Mouse (Mus musculus) heart, embryonic 12.5 days (tissue): Measurements from ENCODE around the gene Usp3. TPM values are rescaled to one million over a fixed set of nuclear protein-coding genes. Genes with fewer than 3 reads are reported as not detected.

Experiments used
- ATAC-seq: fragments of 200-750 bp; cut with Nextera tagmentation; 2 replicates; pipeline ENCODE4 v1.8.0; 2017; ENCODE audit warnings: moderate TSS enrichment, moderate library complexity; ENCODE audit not compliant: insufficient number of reproducible peaks, low FRiP score
- H3K27ac ChIP-seq: fragments of 300-500 bp; sonication (generic); 2 replicates; pipeline ENCODE4 v1.5.1; 2016; ENCODE audit warnings: mild to moderate bottlenecking, moderate library complexity; ENCODE audit not compliant: poor library complexity, severe bottlenecking
- H3K27me3 ChIP-seq: fragments of 300-500 bp; sonication (generic); replicated peaks from 2 replicates; pipeline ENCODE4 v1.6.1; 2016; ENCODE audit warnings: mild to moderate bottlenecking, moderate library complexity
- H3K36me3 ChIP-seq: fragments of 300-500 bp; sonication (generic); 2 replicates; pipeline ENCODE4 v1.6.1; 2016; ENCODE audit warnings: mild to moderate bottlenecking, moderate library complexity
- H3K4me1 ChIP-seq: fragments of 300-500 bp; sonication (generic); replicated peaks from 2 replicates; pipeline ENCODE4 v1.6.1; 2016; ENCODE audit warnings: mild to moderate bottlenecking
- H3K4me2 ChIP-seq: fragments of 300-500 bp; sonication (generic); 2 replicates; pipeline ENCODE4 v1.6.1; 2016; ENCODE audit warnings: mild to moderate bottlenecking, moderate library complexity
- H3K4me3 ChIP-seq: fragments of 300-500 bp; sonication (generic); 2 replicates; pipeline ENCODE4 v1.5.1; 2016; ENCODE audit warnings: mild to moderate bottlenecking
- H3K9ac ChIP-seq: fragments of 300-500 bp; sonication (generic); 2 replicates; pipeline ENCODE4 v1.6.1; 2016; ENCODE audit warnings: mild to moderate bottlenecking, moderate library complexity
- H3K9me3 ChIP-seq: fragments of 300-500 bp; sonication (generic); replicated peaks from 2 replicates; pipeline ENCODE4 v1.6.1; 2016; ENCODE audit warnings: mild to moderate bottlenecking, moderate library complexity
- WGBS: fragments of 180-500 bp; shearing (Covaris S2); methylation state at CpG from one replicate; pipeline ENCODE4 v1.1.7; 2016; 5-methylcytosine and 5-hydroxymethylcytosine counted together
- polyA plus RNA-seq: library from polyadenylated mRNA; unstranded; fragments of >200 nt; fragmentation: Nextera tagmentation; extraction: Ambion mirVana; gene quantifications from 2 replicates; pipeline ENCODE4 v1.2.1, GENCODE M21; 2016

The Usp3 gene
- polyA plus RNA-seq, 1 experiment from 2014 or later, result 40.3 TPM

GRCm38 (mm10) chr9:66506424-66506823 lies 86.5 kb downstream of the Usp3 start:
- H3K36me3 ChIP-seq, result peaks cover 74% of the 10 kb centered on the region
- H3K4me2 ChIP-seq, result no peak overlapping the region
- peaks cover 30% of the 10 kb centered on the region for H3K4me1 ChIP-seq

DNA sequence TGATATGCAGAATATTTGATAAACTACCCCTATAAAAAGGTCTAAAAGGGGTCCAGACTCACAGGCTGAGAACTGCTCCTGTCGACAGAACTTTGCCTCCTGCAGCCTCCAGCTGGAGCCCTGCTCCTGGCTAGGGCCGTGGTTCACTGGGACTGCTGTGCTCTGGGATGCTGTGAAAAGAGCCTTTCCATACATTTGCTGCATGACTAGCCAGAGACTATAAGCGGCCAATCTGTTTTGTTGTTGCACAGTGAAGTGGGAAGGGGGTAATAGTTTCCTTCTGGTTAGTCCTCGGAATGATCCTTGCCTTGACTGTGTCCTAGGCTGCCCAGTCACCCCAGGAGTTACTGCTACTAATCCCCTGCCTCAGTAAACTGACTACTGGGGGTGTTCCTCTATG lies 86.9 kb downstream of the Usp3 start:
- no peaks in the 10 kb centered on the region for H3K9me3 ChIP-seq
- no peak overlapping the region for H3K9ac ChIP-seq
- no peak overlapping the region for H3K4me3 ChIP-seq
- H3K27ac ChIP-seq, result no peak overlapping the region
- H3K27me3 ChIP-seq, result no peaks in the 10 kb centered on the region
- peaks cover 78% of the 10 kb centered on the region for H3K36me3 ChIP-seq
- ATAC-seq, result no peak
- 79% methylated on average over 4 of the region's 4 CpGs for WGBS
- H3K4me2 ChIP-seq, result no peak overlapping the region
- H3K4me1 ChIP-seq, result peaks cover 30% of the 10 kb centered on the region

More at GRCm38 (mm10) chr9:66506424-66506823, 86.5 kb downstream of the Usp3 start:
- Histone ChIP-seq H3K27ac (no peak overlapping the region), H3K27me3 (no peaks in the 10 kb centered on the region), H3K4me3 (no peak overlapping the region), H3K9ac (no peak overlapping the region), H3K9me3 (no peaks in the 10 kb centered on the region)
- ATAC-seq, result no peak

DNA sequence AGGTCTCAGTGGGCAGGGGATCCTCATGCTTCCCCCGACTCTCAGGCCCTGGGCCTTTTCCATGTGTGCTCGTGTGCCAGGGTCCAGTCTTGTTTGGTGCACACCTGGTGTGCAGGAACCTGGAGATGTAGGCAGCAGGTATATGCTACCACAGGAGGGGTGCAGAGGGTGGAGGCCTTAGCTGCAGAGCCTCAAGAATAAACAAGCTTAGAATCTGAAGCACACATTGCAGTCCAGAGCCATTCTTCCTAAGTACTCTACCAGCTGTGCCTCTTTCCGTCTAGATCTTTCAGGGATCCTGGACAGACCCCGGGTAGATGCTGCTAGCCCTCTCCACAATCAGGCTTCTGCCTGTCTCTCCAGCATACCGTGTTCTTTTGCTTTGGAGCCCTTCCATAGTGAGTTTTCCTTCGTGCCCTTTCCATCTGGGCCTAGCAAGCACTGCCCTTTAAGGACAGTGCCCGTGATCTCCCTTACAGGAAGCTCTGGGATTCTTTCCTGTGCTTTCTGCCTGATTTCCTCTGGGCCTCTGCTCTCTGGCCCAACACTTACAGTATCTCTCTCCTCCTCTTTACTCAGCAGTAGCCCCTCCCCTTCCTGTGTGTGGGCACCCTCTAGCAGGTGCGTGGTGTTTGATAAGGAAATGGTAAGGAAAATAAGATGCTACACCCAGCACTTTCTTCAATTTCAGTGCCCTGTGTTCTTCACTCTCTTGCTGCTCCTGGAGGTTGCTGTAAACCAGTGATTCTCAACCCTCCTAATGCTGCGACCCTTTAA lies 87.6 kb downstream of the Usp3 start:
- Histone ChIP-seq H3K36me3 (peaks cover 81% of the 10 kb centered on the region), H3K27ac (peak overlapping the region; percentile 34; the same call in 1 of the 2 replicates), H3K4me3 (no peak overlapping the region), H3K9ac (no peak overlapping the region), H3K4me2 (no peak overlapping the region), H3K27me3 (no peaks in the 10 kb centered on the region), H3K4me1 (peaks cover 26% of the 10 kb centered on the region), H3K9me3 (no peaks in the 10 kb centered on the region)
- 67% methylated on average over 9 of the region's 9 CpGs for WGBS
- ATAC-seq, result peak; percentile 60

DNA sequence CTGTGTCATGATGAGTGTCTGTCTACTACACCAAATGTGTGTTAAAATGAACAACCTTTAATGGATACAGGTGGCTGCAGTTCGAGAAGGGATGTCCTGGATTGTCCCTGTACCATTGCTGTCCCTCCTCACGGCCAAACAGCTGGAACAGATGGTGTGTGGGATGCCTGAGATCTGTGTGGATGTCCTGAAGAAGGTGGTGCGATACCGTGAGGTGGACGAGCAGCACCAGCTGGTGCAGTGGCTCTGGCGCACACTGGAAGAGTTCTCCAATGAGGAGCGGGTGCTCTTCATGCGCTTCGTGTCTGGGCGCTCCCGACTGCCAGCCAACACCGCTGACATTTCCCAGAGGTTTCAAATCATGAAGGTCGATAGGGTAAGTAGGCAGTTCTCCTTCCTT lies 88.4 kb downstream of the Usp3 start:
- Histone ChIP-seq H3K9me3 (no peaks in the 10 kb centered on the region), H3K27ac (no peak overlapping the region), H3K9ac (no peak overlapping the region), H3K4me1 (peaks cover 24% of the 10 kb centered on the region), H3K4me3 (no peak overlapping the region), H3K4me2 (no peak overlapping the region), H3K36me3 (peaks cover 81% of the 10 kb centered on the region), H3K27me3 (no peaks in the 10 kb centered on the region)
- WGBS, result 91% methylated on average over 13 of the region's 13 CpGs
- ATAC-seq, result no peak

DNA sequence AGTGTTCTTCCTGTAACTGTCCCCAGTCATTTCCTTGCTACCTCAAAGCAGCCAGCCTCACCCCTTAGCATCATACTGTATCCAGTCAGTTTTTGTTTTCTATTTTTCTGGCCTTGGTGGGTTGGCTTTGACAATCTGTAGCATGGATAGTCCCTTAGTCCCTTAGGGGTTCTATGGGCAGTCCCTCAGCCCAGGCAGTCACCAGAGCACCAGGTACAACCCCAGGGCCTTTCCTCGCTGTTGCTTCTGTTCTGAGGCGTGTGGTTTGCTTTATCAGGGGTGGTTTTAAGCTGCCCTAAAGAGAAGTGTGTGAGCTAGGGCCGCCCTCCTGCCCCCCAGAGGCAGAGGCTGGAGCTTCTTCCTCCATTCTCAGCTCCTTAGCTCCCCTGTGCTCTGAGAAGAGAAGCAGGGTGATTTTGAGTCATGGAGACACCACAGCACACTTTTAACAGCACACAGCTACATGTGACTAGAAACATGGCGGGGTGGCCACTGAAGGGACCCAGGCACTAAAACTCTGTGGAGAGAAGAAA lies 89.0 kb downstream of the Usp3 start:
- no peak for ATAC-seq
- no peak overlapping the region for H3K9ac ChIP-seq
- no peak overlapping the region for H3K4me3 ChIP-seq
- H3K36me3 ChIP-seq, result peaks cover 80% of the 10 kb centered on the region
- peaks cover 21% of the 10 kb centered on the region for H3K4me1 ChIP-seq
- H3K9me3 ChIP-seq, result no peaks in the 10 kb centered on the region
- H3K27ac ChIP-seq, result no peak overlapping the region
- 79% methylated on average over 4 of the region's 4 CpGs for WGBS
- H3K27me3 ChIP-seq, result no peaks in the 10 kb centered on the region
- no peak overlapping the region for H3K4me2 ChIP-seq

- H3K27me3 ChIP-seq, result no peaks in the 10 kb centered on the region
- WGBS, result 83% methylated on average over 2 of the region's 2 CpGs
- no peak overlapping the region for H3K27ac ChIP-seq
- no peak for ATAC-seq
- no peak overlapping the region for H3K4me2 ChIP-seq
- H3K4me1 ChIP-seq, result peaks cover 14% of the 10 kb centered on the region
- no peaks in the 10 kb centered on the region for H3K9me3 ChIP-seq
- no peak overlapping the region for H3K4me3 ChIP-seq
- H3K36me3 ChIP-seq, result peaks cover 74% of the 10 kb centered on the region
- H3K9ac ChIP-seq, result no peak overlapping the region
Observed at GRCm38 (mm10) chr9:66501248-66501647, 91.7 kb downstream of the Usp3 start.

- Histone ChIP-seq H3K4me2 (no peak overlapping the region), H3K4me3 (no peak overlapping the region), H3K9me3 (no peaks in the 10 kb centered on the region), H3K36me3 (peaks cover 81% of the 10 kb centered on the region), H3K4me1 (0 out of 2 replicates have a peak, but pooled peaks cover 4% of the 10 kb centered on the region), H3K9ac (no peak overlapping the region), H3K27ac (no peak overlapping the region), H3K27me3 (no peaks in the 10 kb centered on the region)
- no peak for ATAC-seq
Observed at GRCm38 (mm10) chr9:66493992-66494391, 99.0 kb downstream of the Usp3 start.

- no peak overlapping the region for H3K9ac ChIP-seq
- H3K27ac ChIP-seq, result no peak overlapping the region
- 82% methylated on average over 1 of the region's 1 CpGs for WGBS
- H3K36me3 ChIP-seq, result peaks cover 82% of the 10 kb centered on the region
- no peaks in the 10 kb centered on the region for H3K27me3 ChIP-seq
- H3K9me3 ChIP-seq, result no peaks in the 10 kb centered on the region
- H3K4me1 ChIP-seq, result 0 out of 2 replicates have a peak, but pooled peaks cover 4% of the 10 kb centered on the region
- ATAC-seq, result no peak
- H3K4me3 ChIP-seq, result no peak overlapping the region
- no peak overlapping the region for H3K4me2 ChIP-seq
Observed at GRCm38 (mm10) chr9:66492361-66492760, 100.6 kb downstream of the Usp3 start.

- Histone ChIP-seq H3K4me3 (no peak overlapping the region), H3K9ac (no peak overlapping the region), H3K9me3 (no peaks in the 10 kb centered on the region), H3K27me3 (no peaks in the 10 kb centered on the region), H3K36me3 (peaks cover 81% of the 10 kb centered on the region), H3K4me1 (0 out of 2 replicates have a peak, but pooled peaks cover 4% of the 10 kb centered on the region), H3K4me2 (no peak overlapping the region), H3K27ac (peak overlapping the region; percentile 27; the same call in 1 of the 2 replicates)
- no peak for ATAC-seq
Observed at GRCm38 (mm10) chr9:66488786-66489185, 104.2 kb downstream of the Usp3 start.

GRCm38 (mm10) chr9:66483429-66483828 lies 109.5 kb downstream of the Usp3 start:
- ATAC-seq, result no peak

GRCm38 (mm10) chr9:66477785-66478184 lies 115.2 kb downstream of the Usp3 start:
- H3K27ac ChIP-seq, result no peak overlapping the region
- no peak overlapping the region for H3K9ac ChIP-seq
- H3K36me3 ChIP-seq, result peaks cover 42% of the 10 kb centered on the region
- no peak for ATAC-seq
- H3K9me3 ChIP-seq, result no peaks in the 10 kb centered on the region
- H3K4me1 ChIP-seq, result no peaks in the 10 kb centered on the region
- H3K27me3 ChIP-seq, result no peaks in the 10 kb centered on the region
- H3K4me3 ChIP-seq, result no peak overlapping the region
- WGBS, result 74% methylated on average over 2 of the region's 2 CpGs
- no peak overlapping the region for H3K4me2 ChIP-seq

More at GRCm38 (mm10) chr9:66483429-66483828, 109.5 kb downstream of the Usp3 start:
- 74% methylated on average over 3 of the region's 3 CpGs for WGBS
- peaks cover 59% of the 10 kb centered on the region for H3K36me3 ChIP-seq
- no peaks in the 10 kb centered on the region for H3K27me3 ChIP-seq
- H3K4me1 ChIP-seq, result no peaks in the 10 kb centered on the region
- H3K4me3 ChIP-seq, result no peak overlapping the region
- H3K27ac ChIP-seq, result no peak overlapping the region
- no peak overlapping the region for H3K4me2 ChIP-seq
- H3K9ac ChIP-seq, result no peak overlapping the region
- H3K9me3 ChIP-seq, result no peaks in the 10 kb centered on the region
